ENCODE assay signal across 13 mouse cellular contexts in the genomic region with DNA sequence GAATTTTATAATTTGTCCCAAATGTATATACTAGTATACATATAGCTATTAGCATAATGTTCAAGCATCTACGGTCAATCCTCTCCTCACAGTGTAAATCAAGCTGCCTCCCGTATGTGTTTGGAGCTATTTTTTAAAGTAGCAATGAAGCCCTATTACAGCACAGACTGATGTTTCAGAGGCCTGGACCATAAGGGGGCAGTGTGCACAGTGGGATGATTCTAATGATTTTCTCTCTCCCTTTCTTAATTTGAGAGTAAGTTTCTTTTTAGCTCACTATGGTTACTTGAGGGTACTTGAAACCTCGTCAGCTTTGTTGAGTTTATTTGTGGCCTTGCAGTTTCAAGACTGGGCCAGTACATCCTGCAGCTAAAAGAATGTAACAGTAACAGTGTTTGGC. TPM values are rescaled to one million over a fixed set of nuclear protein-coding genes. Genes with fewer than 3 reads are reported as not detected.
A peak's percentile ranks its signal among the peaks of the same experiment; 100 is the strongest.
DNase-seq lines count a peak whose midpoint lies in the region; ATAC-seq lines count a peak whose summit lies in the region.
"Had no signal": no experiment of that assay in that cellular context is flagged by ENCODE, and none has a peak within 500 bp of the region (broad histone marks: within the 10 kb centered on the region; RNA-seq: fewer than 3 reads in every experiment).

No protein-coding gene starts in this region.

- no peaks in the 10 kb centered on the region for H3K27me3 ChIP-seq in kidney, embryonic 16.5 days (ENCODE audit: insufficient read depth, low read length)
- H3K27me3 ChIP-seq: hindbrain, embryonic 15.5 days; neural tube, embryonic 12.5 days had no signal

- no peak overlapping the region for H3K9ac ChIP-seq in kidney, embryonic 16.5 days (replicated peaks; ENCODE audit: low read length)
- H3K9ac ChIP-seq: hindbrain, embryonic 15.5 days; neural tube, embryonic 12.5 days had no signal

- 71% methylated on average over 3 of the region's 3 CpGs for WGBS in kidney, embryonic 16.5 days

- DNase-seq in adrenal gland, postnatal 10 days: peak; percentile 14
- DNase-seq in adrenal gland, adult 8-10 months: no peak
- peak; percentile 38 for DNase-seq in kidney, postnatal 10 days
- DNase-seq in lung, postnatal 10 days: peak; percentile 33
- no peak for DNase-seq in cerebellum, adult 8-10 months
- no peak for DNase-seq in ovary, postnatal 36 days (ENCODE audit: low spot score)
- DNase-seq: adrenal gland, postnatal 25 days had no signal

- H3K9me3 ChIP-seq in kidney, embryonic 16.5 days (ENCODE audit: low read length): no peaks in the 10 kb centered on the region
- H3K9me3 ChIP-seq: hindbrain, embryonic 15.5 days; neural tube, embryonic 12.5 days had no signal

- H3K27ac ChIP-seq in kidney, embryonic 16.5 days (ENCODE audit: low read length): no peak overlapping the region
- H3K27ac ChIP-seq: hindbrain, embryonic 15.5 days; neural tube, embryonic 12.5 days had no signal

- H3K4me1 ChIP-seq in kidney, embryonic 16.5 days (ENCODE audit: insufficient read depth, low read length): no peaks in the 10 kb centered on the region
- H3K4me1 ChIP-seq: hindbrain, embryonic 15.5 days had no signal

- no peaks in the 10 kb centered on the region for H3K36me3 ChIP-seq in kidney, embryonic 16.5 days (ENCODE audit: insufficient read depth, low read length)
- H3K36me3 ChIP-seq: hindbrain, embryonic 15.5 days; neural tube, embryonic 12.5 days had no signal

- no peak overlapping the region for H3K4me2 ChIP-seq in kidney, embryonic 16.5 days (replicated peaks; ENCODE audit: low read depth, low read length)
- H3K4me2 ChIP-seq: hindbrain, embryonic 15.5 days; neural tube, embryonic 12.5 days had no signal

- no peak overlapping the region for H3K4me3 ChIP-seq in kidney, embryonic 16.5 days (ENCODE audit: low read length)
- H3K4me3 ChIP-seq: hindbrain, embryonic 15.5 days; neural tube, embryonic 12.5 days had no signal

- ATAC-seq in kidney, embryonic 16.5 days (ENCODE audit: low FRiP score, low TSS enrichment): no peak
- peak; percentile 83 for ATAC-seq in CD4-positive, CD25-positive, alpha-beta regulatory T cell, adult 4 months

RNA-seq across cellular contexts. Expression of gene Ifng, which starts 1.1 kb away (rescaled TPM):
- total RNA-seq in adrenal gland, postnatal 10 days (2021): not detected
- under 1 TPM in 1 of 4 experiments, not detected in 3; 0.80 TPM for total RNA-seq in adrenal gland, adult 8-10 months (2022)
- not detected in 2 replicates for polyA plus RNA-seq in kidney, embryonic 16.5 days (2015; fragmentation: Nextera tagmentation; extraction: Ambion mirVana)
- 10 to 100 TPM in 1 of 2 experiments, 1 to 10 TPM in 1; 5.5 to 10.6 TPM for polyA plus RNA-seq in CD4-positive, CD25-positive, alpha-beta regulatory T cell, adult 4 months (2017; shearing (Covaris generic))
- total RNA-seq: adrenal gland, postnatal 25 days; liver, adult 2 months had no signal
- polyA plus RNA-seq: hindbrain, embryonic 15.5 days; neural tube, embryonic 12.5 days; stomach, embryonic 16.5 days had no signal

Comparison
In these comparisons a context has a peak if more than half of its experiments do, and no peak if none do; other contexts are left out.
1. DNase-seq: peak in adrenal gland, postnatal 10 days (single experiment), kidney, postnatal 10 days (single experiment) and lung, postnatal 10 days (single experiment); none in adrenal gland, adult 8-10 months (single experiment), cerebellum, adult 8-10 months (single experiment) and ovary, postnatal 36 days (single experiment).